Mouse (Mus musculus) heart, embryonic 15.5 days (tissue): ENCODE measurements at regions not wholly inside any gene's neighbourhood (a gene's known extent, or its start where the extent isn't known, plus 50 kb on each side); places are given as distances from the start of the nearest gene placed in this dataset.

ENCODE experiments used
- ATAC-seq: fragments of 200-750 bp; cut with Nextera tagmentation; replicated peaks from 2 replicates; pipeline ENCODE4 v1.8.0; 2017; ENCODE audit warnings: low read depth, moderate TSS enrichment; ENCODE audit not compliant: insufficient number of reproducible peaks, insufficient read depth, low FRiP score
- H3K27ac ChIP-seq: fragments of 300-500 bp; sonication (generic); 2 replicates; pipeline ENCODE4 v1.5.1; 2015; ENCODE audit warnings: mild to moderate bottlenecking, inconsistent platforms
- H3K27me3 ChIP-seq: fragments of 300-500 bp; sonication (generic); 2 replicates; pipeline ENCODE4 v1.6.1; 2015; ENCODE audit warnings: inconsistent platforms
- H3K36me3 ChIP-seq: fragments of 300-500 bp; sonication (generic); 2 replicates; pipeline ENCODE4 v1.6.1; 2015; ENCODE audit warnings: mild to moderate bottlenecking, inconsistent platforms
- H3K4me1 ChIP-seq: fragments of 300-500 bp; sonication (generic); replicated peaks from 2 replicates; pipeline ENCODE4 v1.6.1; 2015; ENCODE audit warnings: inconsistent platforms
- H3K4me2 ChIP-seq: fragments of 300-500 bp; sonication (generic); 2 replicates; pipeline ENCODE4 v1.6.1; 2015; ENCODE audit warnings: inconsistent platforms, mild to moderate bottlenecking, moderate library complexity
- H3K4me3 ChIP-seq: fragments of 300-500 bp; sonication (generic); 2 replicates; pipeline ENCODE4 v1.5.1; 2015; ENCODE audit warnings: mild to moderate bottlenecking, inconsistent platforms
- H3K9ac ChIP-seq: fragments of 300-500 bp; sonication (generic); 2 replicates; pipeline ENCODE4 v1.6.1; 2015; ENCODE audit warnings: mild to moderate bottlenecking, inconsistent platforms
- H3K9me3 ChIP-seq: fragments of 300-500 bp; sonication (generic); replicated peaks from 2 replicates; pipeline ENCODE4 v1.6.1; 2016; ENCODE audit warnings: inconsistent platforms
- WGBS: fragments of 180-500 bp; shearing (Covaris S2); methylation state at CpG from one replicate; pipeline ENCODE4 v1.1.7; 2015; ENCODE audit warnings: mixed read lengths; 5-methylcytosine and 5-hydroxymethylcytosine counted together

DNA sequence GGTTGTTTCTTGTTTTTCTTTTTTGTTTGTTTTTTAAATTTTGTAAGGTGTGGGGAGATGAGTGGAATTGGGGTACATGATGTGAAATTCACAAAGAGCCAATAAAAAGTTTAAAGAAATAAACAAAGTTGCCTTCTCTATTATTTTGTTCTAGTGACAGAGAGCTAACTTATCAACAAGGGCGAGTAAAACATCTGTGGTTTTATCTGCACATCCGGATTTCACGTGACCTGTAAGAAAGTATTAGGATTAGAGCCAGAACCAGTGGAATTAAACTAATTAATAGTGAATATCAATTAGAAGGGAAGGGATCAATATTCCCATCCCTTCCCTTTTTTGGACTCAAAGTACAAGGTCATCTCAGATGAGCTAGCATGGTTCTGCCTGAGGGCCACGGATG is 52.6 kb upstream of the Csf1 start:
- no peak overlapping the region for H3K9ac ChIP-seq
- H3K4me2 ChIP-seq = no peak overlapping the region
- no peaks in the 10 kb centered on the region for H3K27me3 ChIP-seq
- no peak overlapping the region for H3K27ac ChIP-seq
- ATAC-seq = no peak
- H3K4me3 ChIP-seq = no peak overlapping the region
- WGBS = 59% methylated on average over 4 of the region's 4 CpGs
- no peaks in the 10 kb centered on the region for H3K36me3 ChIP-seq
- peaks cover 7% of the 10 kb centered on the region for H3K4me1 ChIP-seq
- no peaks in the 10 kb centered on the region for H3K9me3 ChIP-seq

- WGBS = 81% methylated on average over 4 of the region's 4 CpGs
- Histone ChIP-seq H3K4me2 (no peak overlapping the region), H3K4me3 (no peak overlapping the region), H3K27me3 (no peaks in the 10 kb centered on the region), H3K9me3 (no peaks in the 10 kb centered on the region), H3K9ac (no peak overlapping the region), H3K27ac (no peak overlapping the region), H3K4me1 (peaks cover 12% of the 10 kb centered on the region), H3K36me3 (no peaks in the 10 kb centered on the region)
- ATAC-seq = no peak
These were observed 52.1 kb upstream of the Csf1 start for GRCm38 (mm10) chr3:107812341-107812740.

- no peaks in the 10 kb centered on the region for H3K9me3 ChIP-seq
- no peak overlapping the region for H3K4me2 ChIP-seq
- no peaks in the 10 kb centered on the region for H3K27me3 ChIP-seq
- H3K27ac ChIP-seq = no peak overlapping the region
- H3K4me3 ChIP-seq = no peak overlapping the region
- peaks cover 12% of the 10 kb centered on the region for H3K4me1 ChIP-seq
- ATAC-seq = no peak
- no peak overlapping the region for H3K9ac ChIP-seq
- H3K36me3 ChIP-seq = no peaks in the 10 kb centered on the region
- 79% methylated on average over 9 of the region's 9 CpGs for WGBS
These were observed 50.3 kb upstream of the Csf1 start for GRCm38 (mm10) chr3:107810452-107811050.
